Mouse (Mus musculus): ENCODE measurements around the gene Zfp954. TPM values are rescaled to one million over a fixed set of nuclear protein-coding genes. Genes with fewer than 3 reads are reported as not detected.

Zfp954 gene
- 6.0 TPM for polyA plus RNA-seq (2014; fragmentation: Illumina TruSeq; extraction: RNeasy Lipid Tissue Mini Kit (QIAGEN cat#74804))

GRCm38 (mm10) chr7:7120921-7121601, at the start of gene Zfp954:
Gene Zfp954 (minus strand): TSS chr7:7121488.

GRCm38 (mm10) chr7:7136379-7136866, 15.1 kb upstream of the Zfp954 start, which contains the start of gene Zfp773:
Gene Zfp773 (minus strand): TSS chr7:7136755.

Other genes with a start within 250 kb of the Zfp954 start
- gene Aurkc, start 126.2 kb downstream of the Zfp954 start, polyA plus RNA-seq (2014; fragmentation: Illumina TruSeq; extraction: RNeasy Lipid Tissue Mini Kit (QIAGEN cat#74804)): 3.2 TPM
- gene Zfp773, start 15.3 kb upstream of the Zfp954 start, polyA plus RNA-seq (2014; fragmentation: Illumina TruSeq; extraction: RNeasy Lipid Tissue Mini Kit (QIAGEN cat#74804)): 2.9 TPM
- 9.1 TPM for gene Zfp418, start 49.8 kb upstream of the Zfp954 start, polyA plus RNA-seq (2014; fragmentation: Illumina TruSeq; extraction: RNeasy Lipid Tissue Mini Kit (QIAGEN cat#74804))
- gene Zfp772, start 88.5 kb upstream of the Zfp954 start, polyA plus RNA-seq (2014; fragmentation: Illumina TruSeq; extraction: RNeasy Lipid Tissue Mini Kit (QIAGEN cat#74804)): 11.3 TPM
- gene Vmn2r29, start 125.8 kb upstream of the Zfp954 start, polyA plus RNA-seq (2014; fragmentation: Illumina TruSeq; extraction: RNeasy Lipid Tissue Mini Kit (QIAGEN cat#74804)): 9.3 TPM
- 5.4 TPM for gene Gm45844, start 156.8 kb upstream of the Zfp954 start, polyA plus RNA-seq (2014; fragmentation: Illumina TruSeq; extraction: RNeasy Lipid Tissue Mini Kit (QIAGEN cat#74804))
- 102 TPM for gene Clcn4, start 179.4 kb upstream of the Zfp954 start, polyA plus RNA-seq (2014; fragmentation: Illumina TruSeq; extraction: RNeasy Lipid Tissue Mini Kit (QIAGEN cat#74804))
- gene Vmn2r30, start 216.1 kb upstream of the Zfp954 start, polyA plus RNA-seq (2014; fragmentation: Illumina TruSeq; extraction: RNeasy Lipid Tissue Mini Kit (QIAGEN cat#74804)): 0.06 TPM